Mouse (Mus musculus) lung, postnatal 0 days (tissue): ENCODE measurements around the gene Srcap. TPM values are rescaled to one million over a fixed set of nuclear protein-coding genes. Genes with fewer than 3 reads are reported as not detected.
"Not testable (repeated sequence)": the region's sequence is repeated elsewhere in the genome, so short reads cannot be mapped to it uniquely, and the experiment has no call there.

ENCODE experiments used
- ATAC-seq: fragments of 200-750 bp; cut with Nextera tagmentation; 2 replicates; pipeline ENCODE4 v1.8.0; 2017; ENCODE audit warnings: moderate library complexity
- DNase-seq: peaks from one replicate; pipeline ENCODE4 v3.0.0-alpha.2; 2016; ENCODE audit warnings: low spot score
- H3K27ac ChIP-seq: fragments of 300-500 bp; sonication (generic); 2 replicates; pipeline ENCODE4 v1.5.1; 2014; ENCODE audit warnings: antibody characterized with exemption, mild to moderate bottlenecking, low read length, mixed read lengths
- H3K27me3 ChIP-seq: fragments of 300-500 bp; sonication (generic); replicated peaks from 2 replicates; pipeline ENCODE4 v1.6.1; 2014; ENCODE audit warnings: low read length, mixed read lengths; ENCODE audit not compliant: insufficient read depth
- H3K36me3 ChIP-seq: fragments of 300-500 bp; sonication (generic); 2 replicates; pipeline ENCODE4 v1.6.1; 2014; ENCODE audit warnings: low read length, mixed read lengths; ENCODE audit not compliant: insufficient read depth
- H3K4me1 ChIP-seq: fragments of 300-500 bp; sonication (generic); 2 replicates; pipeline ENCODE4 v1.6.1; 2014; ENCODE audit warnings: antibody characterized with exemption, low read depth, low read length, mixed read lengths; ENCODE audit not compliant: insufficient read depth
- H3K4me2 ChIP-seq: fragments of 300-500 bp; sonication (generic); replicated peaks from 2 replicates; pipeline ENCODE4 v1.6.1; 2014; ENCODE audit warnings: low read depth, mild to moderate bottlenecking, low read length, moderate library complexity, mixed read lengths
- H3K4me3 ChIP-seq: fragments of 300-500 bp; sonication (generic); 2 replicates; pipeline ENCODE4 v1.5.1; 2014; ENCODE audit warnings: low read depth, low read length
- H3K9ac ChIP-seq: fragments of 300-500 bp; sonication (generic); replicated peaks from 2 replicates; pipeline ENCODE4 v1.6.1; 2014; ENCODE audit warnings: low read depth, mild to moderate bottlenecking
- H3K9me3 ChIP-seq: fragments of 300-500 bp; sonication (generic); 2 replicates; pipeline ENCODE4 v1.6.1; 2016; ENCODE audit warnings: low read length, mixed read lengths
- CTCF ChIP-seq: IDR thresholded peaks from 2 replicates; pipeline ENCODE4 v1.5.1; 2016; ENCODE audit warnings: antibody characterized with exemption, mild to moderate bottlenecking
- EP300 ChIP-seq: IDR thresholded peaks from 2 replicates; pipeline ENCODE4 v1.6.1; 2016; ENCODE audit warnings: antibody characterized with exemption, mild to moderate bottlenecking, control low read depth
- WGBS: fragments of 180-500 bp; shearing (Covaris S2); extraction: QIAGEN DNeasy Blood & Tissue Kit; methylation state at CpG from one replicate; pipeline ENCODE4 v1.1.7; 2014; 5-methylcytosine and 5-hydroxymethylcytosine counted together
- polyA plus RNA-seq: library from polyadenylated mRNA; unstranded; fragments of >200 nt; fragmentation: Nextera tagmentation; extraction: Ambion mirVana; gene quantifications from 2 replicates; pipeline ENCODE4 v1.2.1, GENCODE M21; 2015

Gene Srcap
- polyA plus RNA-seq, 1 experiment from 2014 or later = 19.3 TPM

DNA sequence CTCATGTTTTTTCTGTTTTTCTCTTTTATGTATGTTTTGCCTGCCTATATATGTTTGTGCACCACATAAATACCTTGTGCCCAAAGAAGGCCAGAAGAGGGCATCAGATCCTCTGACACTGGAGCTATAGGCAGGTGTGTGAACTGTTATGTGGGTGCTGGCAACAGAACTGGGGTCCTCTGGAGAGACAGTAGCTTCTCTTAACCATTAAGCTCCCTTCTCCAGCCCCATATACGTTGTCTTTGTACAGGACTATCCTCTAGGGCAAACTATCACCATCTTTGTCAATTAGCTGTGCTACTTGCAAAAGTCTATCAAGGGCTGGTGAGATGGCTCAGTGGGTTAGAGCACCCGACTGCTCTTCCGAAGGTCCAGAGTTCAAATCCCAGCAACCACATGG, 3.5 kb upstream of the Srcap start:
- no peaks in the 10 kb centered on the region for H3K9me3 ChIP-seq
- no peak for ATAC-seq
- no peak overlapping the region for H3K9ac ChIP-seq
- H3K4me2 ChIP-seq = no peak overlapping the region
- no peak overlapping the region for H3K27ac ChIP-seq
- no peak for DNase-seq
- H3K27me3 ChIP-seq = no peaks in the 10 kb centered on the region
- 93% methylated on average over 3 of the region's 3 CpGs for WGBS
- H3K4me1 ChIP-seq = peaks cover 5% of the 10 kb centered on the region; the same call in 1 of the 2 replicates
- TF ChIP-seq CTCF = no peak
- TF ChIP-seq EP300 = no peak
- no peaks in the 10 kb centered on the region for H3K36me3 ChIP-seq
- H3K4me3 ChIP-seq = no peak overlapping the region

DNA sequence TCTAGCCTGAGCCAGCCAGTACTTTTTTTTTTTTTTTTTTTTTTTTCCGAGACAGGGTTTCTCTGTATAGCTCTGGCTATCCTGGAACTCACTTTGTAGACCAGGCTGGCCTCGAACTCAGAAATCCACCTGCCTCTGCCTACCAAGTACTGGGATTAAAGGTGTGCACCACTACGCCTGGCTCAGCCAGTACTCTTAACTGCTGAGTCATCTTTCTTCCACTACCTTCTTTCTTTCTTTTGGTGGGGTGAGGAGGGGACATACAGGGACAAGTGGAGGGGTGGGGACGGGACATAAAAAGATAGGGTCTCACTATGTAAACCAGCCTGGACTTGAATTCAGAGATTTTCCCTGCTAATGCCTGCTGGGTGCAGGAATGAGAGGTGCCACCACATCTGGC, 2.0 kb upstream of the Srcap start:
- ATAC-seq, H3K4me3 ChIP-seq, H3K36me3 ChIP-seq, DNase-seq, H3K9ac ChIP-seq, H3K4me1 ChIP-seq, H3K27me3 ChIP-seq, H3K4me2 ChIP-seq, H3K9me3 ChIP-seq, H3K27ac ChIP-seq: not testable (repeated sequence)
- 82% methylated on average over 3 of the region's 4 CpGs for WGBS

DNA sequence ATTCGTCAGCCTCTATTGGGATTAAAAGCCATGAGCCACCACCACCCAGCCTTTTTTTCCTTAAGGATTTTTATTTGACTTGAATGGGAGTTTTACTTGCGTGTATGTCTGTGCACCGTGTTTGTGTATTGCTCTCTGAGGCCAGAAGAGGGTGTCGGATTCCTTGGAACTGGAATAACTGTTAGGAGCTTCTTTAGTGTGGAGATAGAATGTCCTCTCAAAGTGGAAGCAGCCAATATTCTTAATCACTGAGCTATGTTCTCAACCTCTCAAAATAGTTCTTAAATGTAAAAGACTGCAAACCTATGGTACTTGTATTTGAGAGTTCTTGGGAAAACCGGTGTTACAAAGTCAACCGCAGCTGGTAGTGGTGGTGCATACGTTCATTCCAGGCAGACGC, 542 bp upstream of the Srcap start:
- Histone ChIP-seq H3K36me3 (peaks cover 5% of the 10 kb centered on the region; the same call in 1 of the 2 replicates), H3K9ac (no peak overlapping the region), H3K27me3 (no peaks in the 10 kb centered on the region), H3K27ac (peak overlapping the region; percentile 99; the same call in 1 of the 2 replicates), H3K4me1 (peaks cover 5% of the 10 kb centered on the region; the same call in 1 of the 2 replicates), H3K4me3 (peak overlapping the region; percentile 87), H3K9me3 (no peaks in the 10 kb centered on the region), H3K4me2 (peak overlapping the region; percentile 45)
- peak; percentile 44 for TF ChIP-seq CTCF
- no peak for TF ChIP-seq EP300
- 22% methylated on average over 8 of the region's 8 CpGs for WGBS
- DNase-seq = peak; percentile 49
- ATAC-seq = no peak

DNA sequence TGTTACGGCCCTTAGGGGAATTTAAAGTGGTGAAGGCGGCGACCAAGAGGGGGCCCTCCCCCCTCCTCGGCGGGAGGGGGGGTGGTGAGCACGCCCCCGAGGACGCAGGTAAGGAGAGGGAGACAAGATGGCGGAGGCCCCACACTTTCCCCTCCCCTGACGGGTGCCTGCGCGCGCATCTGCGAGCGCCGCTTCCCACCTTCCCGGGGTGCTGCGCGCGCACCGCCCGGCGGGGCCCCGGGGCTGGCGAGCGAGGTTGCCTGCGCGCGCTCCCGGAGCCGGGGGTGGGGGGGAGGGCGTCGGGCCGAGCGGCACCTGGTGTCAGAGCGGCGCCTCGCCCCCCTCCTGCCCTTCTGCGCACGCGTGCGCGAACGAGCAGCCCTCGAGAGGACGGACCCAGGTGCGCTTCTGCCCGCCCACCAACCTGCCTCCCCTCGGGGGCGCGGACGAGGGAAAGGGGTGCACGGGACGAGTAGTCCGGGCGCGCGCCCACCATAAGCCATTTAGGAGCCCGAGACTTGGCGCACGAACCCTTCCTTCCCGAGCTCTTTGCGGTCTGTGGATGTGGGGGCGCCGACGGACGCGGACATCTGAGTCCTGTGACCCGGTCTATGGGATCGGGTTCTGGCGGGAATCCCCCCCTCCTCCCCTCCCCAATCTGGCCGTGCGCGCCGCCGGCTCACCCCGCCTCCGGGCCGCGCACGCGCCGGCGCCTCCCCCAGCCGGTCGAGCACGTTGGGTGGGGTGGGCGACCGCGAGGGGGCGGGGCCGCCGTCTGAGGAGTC, 640 bp downstream of the Srcap start:
- H3K27ac ChIP-seq = peak overlapping the region; percentile 99
- peaks cover 5% of the 10 kb centered on the region; the same call in 1 of the 2 replicates for H3K4me1 ChIP-seq
- H3K36me3 ChIP-seq = peaks cover 12% of the 10 kb centered on the region; the same call in 1 of the 2 replicates
- peak; percentile 87 for ATAC-seq
- DNase-seq = peak; percentile 97
- no peaks in the 10 kb centered on the region for H3K9me3 ChIP-seq
- under 1% methylated on average over 42 of the region's 93 CpGs for WGBS
- no peaks in the 10 kb centered on the region for H3K27me3 ChIP-seq
- TF ChIP-seq EP300 = peak; percentile 10; the same call in 1 of the 2 replicates
- TF ChIP-seq CTCF = no peak
- H3K4me3 ChIP-seq = peak overlapping the region; percentile 87
- peak overlapping the region; percentile 69 for H3K4me2 ChIP-seq
- H3K9ac ChIP-seq = peak overlapping the region; percentile 93

DNA sequence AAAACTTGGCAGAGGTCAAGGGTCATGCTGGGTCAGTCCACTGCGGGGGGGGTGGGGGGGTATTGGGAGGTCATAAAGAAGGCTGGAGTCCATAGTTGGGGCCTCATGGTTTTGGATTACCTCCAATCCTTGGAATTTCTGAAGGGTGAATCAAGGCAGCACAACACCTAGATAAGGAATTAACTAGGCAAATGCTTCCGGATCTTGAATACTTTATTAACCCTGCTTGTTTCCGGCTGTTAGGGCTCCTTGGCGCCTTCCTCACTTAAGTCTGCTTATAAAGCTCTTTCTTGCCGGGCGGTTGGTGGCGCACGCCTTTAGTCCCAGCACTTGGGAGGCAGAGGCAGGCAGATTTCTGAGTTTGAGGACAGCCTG, 1.2 kb downstream of the Srcap start:
- peak overlapping the region; percentile 99 for H3K27ac ChIP-seq
- WGBS = 11% methylated on average over 8 of the region's 8 CpGs
- H3K4me2 ChIP-seq = peak overlapping the region; percentile 69
- no peaks in the 10 kb centered on the region for H3K27me3 ChIP-seq
- peak; percentile 85 for DNase-seq
- no peaks in the 10 kb centered on the region for H3K9me3 ChIP-seq
- H3K9ac ChIP-seq = no peak overlapping the region
- ATAC-seq = no peak
- H3K36me3 ChIP-seq = peaks cover 15% of the 10 kb centered on the region; the same call in 1 of the 2 replicates
- TF ChIP-seq CTCF = no peak; the same call in 1 of the 2 replicates
- no peak for TF ChIP-seq EP300
- peak overlapping the region; percentile 87 for H3K4me3 ChIP-seq
- peaks cover 5% of the 10 kb centered on the region; the same call in 1 of the 2 replicates for H3K4me1 ChIP-seq

DNA sequence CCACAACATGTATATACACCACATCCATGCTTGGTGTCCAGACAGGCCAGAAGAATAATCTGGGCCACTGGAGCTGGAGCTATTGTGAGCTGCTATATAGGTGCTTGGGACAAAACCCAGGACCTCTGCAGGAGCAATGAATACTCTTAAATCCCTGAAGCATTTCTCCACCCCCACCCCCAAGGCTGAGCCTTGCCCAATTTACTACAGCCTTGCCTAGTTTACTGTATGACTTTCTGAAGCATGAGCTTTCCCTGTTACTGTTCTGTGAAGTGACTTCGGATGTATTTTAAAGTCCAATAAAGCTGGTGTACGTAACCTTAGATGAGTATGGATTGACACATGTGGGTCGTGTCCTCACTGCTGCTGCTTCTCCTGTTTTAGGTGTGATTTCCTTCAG, 2.0 kb downstream of the Srcap start:
- DNase-seq = no peak
- Histone ChIP-seq H3K4me3 (no peak overlapping the region), H3K4me2 (peak overlapping the region; percentile 69; the same call in 1 of the 2 replicates), H3K4me1 (peaks cover 5% of the 10 kb centered on the region; the same call in 1 of the 2 replicates), H3K27ac (peak overlapping the region; percentile 99; the same call in 1 of the 2 replicates), H3K9ac (no peak overlapping the region), H3K9me3 (no peaks in the 10 kb centered on the region), H3K27me3 (no peaks in the 10 kb centered on the region), H3K36me3 (peaks cover 15% of the 10 kb centered on the region; the same call in 1 of the 2 replicates)
- ATAC-seq = no peak
- 69% methylated on average over 3 of the region's 3 CpGs for WGBS
- TF ChIP-seq CTCF = no peak
- no peak for TF ChIP-seq EP300
